Mouse (Mus musculus) heart, adult 9 months (tissue): ENCODE measurements at regions not wholly inside any gene's neighbourhood (a gene's known extent, or its start where the extent isn't known, plus 50 kb on each side); places are given as distances from the start of the nearest gene placed in this dataset.

ENCODE experiments used
- DNase-seq, 2 experiments: peaks; one replicate each; pipeline ENCODE4 v3.0.0; 2022; ENCODE audit warnings: low spot score in 2 of 2

GRCm38 (mm10) chr2:171805376-171805775, 237.9 kb downstream of the Cbln4 start:
- peak; percentile 17 to 29 for DNase-seq

GRCm38 (mm10) chr2:171800511-171801268, 242.6 kb downstream of the Cbln4 start:
- DNase-seq, result no peak

GRCm38 (mm10) chr2:171799351-171799750, 243.9 kb downstream of the Cbln4 start:
- no peak for DNase-seq

- no peak for DNase-seq
Observed at GRCm38 (mm10) chr2:171790686-171791085, 252.6 kb downstream of the Cbln4 start.

GRCm38 (mm10) chr2:171766193-171766930, 276.9 kb downstream of the Cbln4 start:
- no peak for DNase-seq

- no peak for DNase-seq
Observed at GRCm38 (mm10) chr2:171765071-171765470, 278.2 kb downstream of the Cbln4 start.

- no peak for DNase-seq
Observed at GRCm38 (mm10) chr2:171753502-171753901, 289.8 kb downstream of the Cbln4 start.

GRCm38 (mm10) chr2:171747162-171747561, 296.1 kb downstream of the Cbln4 start:
- no peak for DNase-seq

GRCm38 (mm10) chr2:171743111-171743510, 300.2 kb downstream of the Cbln4 start:
- DNase-seq, result no peak

GRCm38 (mm10) chr2:171742706-171743105, 300.6 kb downstream of the Cbln4 start:
- DNase-seq, result no peak

GRCm38 (mm10) chr2:171737761-171738160, 305.5 kb downstream of the Cbln4 start:
- DNase-seq, result no peak

GRCm38 (mm10) chr2:171735061-171735490, 308.2 kb downstream of the Cbln4 start:
- no peak for DNase-seq

- DNase-seq, result no peak
Observed at GRCm38 (mm10) chr2:171734634-171734987, 308.7 kb downstream of the Cbln4 start.

- no peak for DNase-seq
Observed at GRCm38 (mm10) chr2:171733965-171734633, 309.2 kb downstream of the Cbln4 start.

- no peak for DNase-seq
Observed at GRCm38 (mm10) chr2:171719269-171719668, 324.0 kb downstream of the Cbln4 start.

- no peak for DNase-seq
Observed at GRCm38 (mm10) chr2:171718855-171719254, 324.4 kb downstream of the Cbln4 start.

- no peak for DNase-seq
Observed at GRCm38 (mm10) chr2:171712816-171713570, 330.3 kb downstream of the Cbln4 start.

GRCm38 (mm10) chr2:171693526-171693925, 349.7 kb downstream of the Cbln4 start:
- DNase-seq, result no peak

GRCm38 (mm10) chr2:171690781-171691180, 352.5 kb downstream of the Cbln4 start:
- DNase-seq, result no peak

GRCm38 (mm10) chr2:171689102-171689501, 354.2 kb downstream of the Cbln4 start:
- DNase-seq, result no peak

- DNase-seq, result peak in 1 of 2 experiments; percentile 47
Observed at GRCm38 (mm10) chr2:171677998-171678397, 365.3 kb downstream of the Cbln4 start.

- DNase-seq, result no peak
Observed at GRCm38 (mm10) chr2:171677128-171677527, 366.1 kb downstream of the Cbln4 start.
